Mouse (Mus musculus): ENCODE results near the gene Zbtb8os. TPM values are rescaled to one million over a fixed set of nuclear protein-coding genes. Genes with fewer than 3 reads are reported as not detected.

The Zbtb8os gene
- total RNA-seq, 2 experiments from 2014 or later = 21.9 to 22.1 TPM

DNA sequence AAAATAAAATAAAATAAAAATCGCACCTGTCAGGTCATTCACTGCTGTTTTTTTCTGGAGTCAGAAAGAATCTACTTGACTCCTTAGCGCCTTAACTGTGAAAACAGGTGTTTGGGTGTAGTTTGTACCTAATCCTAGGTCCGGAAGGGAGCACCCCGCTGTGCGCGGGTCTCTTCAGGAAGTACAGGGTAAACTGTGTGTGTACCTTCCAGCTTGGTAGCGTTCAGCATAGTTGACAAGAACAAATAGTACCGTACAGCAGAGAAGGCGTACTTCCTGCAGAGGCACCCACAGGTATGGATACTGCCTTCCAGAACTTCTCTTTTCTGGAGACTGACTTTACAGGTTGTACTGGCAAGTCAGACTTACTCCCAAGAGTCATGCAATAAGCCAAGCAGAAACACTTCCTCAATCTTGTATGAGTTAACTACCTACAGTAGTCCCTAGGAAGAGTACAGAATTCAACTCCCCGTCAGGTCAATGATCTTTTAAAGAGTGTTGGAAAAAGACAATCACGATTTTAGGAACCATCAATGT, 38.8 kb downstream of the Zbtb8os start:
- intact Hi-C loops (cut with DNase I) = loop anchor here (2.0 kb wide), 1 partner anchor 25 kb away; no protein-coding TSS in a partner anchor
- no peak for DNase-seq

DNA sequence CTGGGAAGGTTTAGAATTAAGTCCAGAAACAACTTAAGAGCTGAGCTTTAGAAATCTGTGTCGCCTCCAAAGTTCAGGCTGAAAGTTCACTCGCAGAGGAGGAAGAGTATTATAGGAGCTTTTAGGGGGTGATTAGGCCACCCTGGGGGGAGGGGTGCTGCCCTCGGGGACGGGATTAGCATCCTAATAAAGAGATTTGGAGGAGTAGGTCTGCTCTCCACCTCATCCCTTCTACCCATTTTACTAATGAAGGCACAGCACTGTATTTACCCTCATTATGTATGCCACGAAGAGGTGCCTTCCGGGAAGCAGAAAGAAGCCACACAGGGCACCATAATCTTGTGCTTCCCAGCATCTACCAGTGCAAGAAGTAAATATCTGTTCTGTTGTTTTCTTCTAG, 39.5 kb downstream of the Zbtb8os start:
- intact Hi-C loops (cut with DNase I) = loop anchor here (2.0 kb wide), 1 partner anchor 26 kb away; no protein-coding TSS in a partner anchor
- DNase-seq = no peak

DNA sequence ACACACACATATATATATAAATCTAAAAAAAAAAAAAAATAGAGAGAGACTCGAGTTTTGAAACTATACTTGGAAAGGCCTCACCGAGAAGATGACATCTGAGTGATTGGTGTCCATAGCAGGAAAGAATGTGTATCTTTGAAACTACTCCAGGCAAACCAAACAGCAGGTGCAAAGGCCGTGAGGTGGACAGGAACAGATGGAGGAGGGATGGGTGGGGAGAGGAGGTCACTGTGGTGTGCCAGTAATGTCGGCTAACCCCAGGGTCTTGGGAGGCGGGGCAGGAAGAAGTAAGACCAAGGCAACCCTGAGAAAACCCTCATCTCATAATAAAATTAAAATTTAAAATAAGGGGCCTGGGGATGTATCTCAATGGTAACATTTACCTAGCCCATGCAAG, 40.3 kb downstream of the Zbtb8os start:
- DNase-seq = no peak

DNA sequence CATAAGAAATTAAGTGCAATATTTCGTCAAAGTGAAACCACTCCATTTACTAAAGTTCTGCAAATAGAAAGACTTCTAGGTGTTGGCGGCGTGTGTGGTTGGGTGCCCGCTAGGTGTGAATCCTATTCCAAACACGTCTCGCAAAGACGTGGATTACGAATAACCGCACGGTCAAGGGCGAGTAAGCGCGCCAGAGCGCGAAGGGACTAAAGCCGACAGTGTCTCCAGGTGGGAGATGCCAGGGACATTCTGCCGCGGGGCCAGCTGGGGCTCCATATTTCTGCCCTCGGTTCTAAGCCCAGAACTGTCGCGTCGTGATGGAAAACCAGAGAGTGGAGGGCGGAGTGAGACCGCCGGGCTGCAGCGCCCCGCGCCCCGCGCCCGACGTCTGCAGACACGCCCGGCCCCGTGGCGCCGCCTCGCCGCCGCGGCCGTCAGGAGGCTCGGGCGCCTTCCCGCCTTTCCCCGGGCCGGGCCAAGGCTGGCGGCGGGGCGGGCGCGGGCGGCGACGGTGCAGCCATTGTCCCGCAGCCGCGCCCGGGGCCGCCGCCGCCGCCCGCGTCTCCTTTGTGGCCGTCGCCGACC, 41.6 kb downstream of the Zbtb8os start:
- peak; percentile 68 to 70 for DNase-seq
- intact Hi-C loops (cut with DNase I) = no loop called here

More for the DNA sequence above, 40.3 kb downstream of the Zbtb8os start:
- intact Hi-C loops (cut with DNase I) = loop anchor here (2.0 kb wide), 1 partner anchor 27 kb away; no protein-coding TSS in a partner anchor

DNA sequence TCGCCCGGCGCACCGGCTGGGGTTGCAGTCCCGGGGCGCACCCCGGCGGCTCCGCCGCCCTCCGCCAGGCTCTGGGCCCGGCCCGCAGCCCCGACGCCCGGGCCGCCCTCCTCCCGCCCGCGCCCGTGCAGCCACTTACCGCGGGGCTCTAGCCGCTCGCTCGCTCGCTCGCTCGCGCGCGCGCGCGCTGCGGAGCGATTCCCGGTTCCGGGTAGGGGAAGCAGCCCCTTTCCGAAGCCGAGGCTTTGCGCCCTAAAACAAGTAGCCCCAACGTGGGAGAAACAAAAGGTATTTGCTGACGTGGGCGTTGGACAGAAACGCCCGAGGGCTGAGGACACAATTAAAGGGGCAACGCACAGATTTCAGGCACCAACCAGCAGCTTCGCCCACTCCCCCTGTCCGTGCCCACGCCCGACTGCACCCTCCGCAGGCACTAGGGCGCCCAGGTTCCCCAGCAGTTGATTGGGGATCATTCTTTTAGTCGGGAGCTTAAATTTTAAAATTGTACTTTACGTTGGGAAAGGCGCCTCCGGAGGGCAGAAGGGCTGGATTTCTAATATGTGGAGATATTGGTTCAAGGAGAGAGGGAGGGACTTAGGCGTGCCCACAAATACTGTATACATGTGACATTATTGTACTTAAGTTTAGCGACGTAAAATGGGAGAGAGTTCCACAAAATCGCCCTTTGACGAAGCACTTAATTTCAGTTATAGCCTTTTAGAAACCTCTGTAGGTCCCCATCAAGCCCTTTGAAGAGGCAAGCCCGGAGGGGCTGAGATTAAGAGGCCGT, 42.3 kb downstream of the Zbtb8os start, which contains the start of gene Zbtb8a:
TSS of gene Zbtb8a (minus strand) at position 516 of the 790 bp plus-strand sequence.
- DNase-seq = peak; percentile 68 to 71
- intact Hi-C loops (cut with DNase I) = no loop called here

DNA sequence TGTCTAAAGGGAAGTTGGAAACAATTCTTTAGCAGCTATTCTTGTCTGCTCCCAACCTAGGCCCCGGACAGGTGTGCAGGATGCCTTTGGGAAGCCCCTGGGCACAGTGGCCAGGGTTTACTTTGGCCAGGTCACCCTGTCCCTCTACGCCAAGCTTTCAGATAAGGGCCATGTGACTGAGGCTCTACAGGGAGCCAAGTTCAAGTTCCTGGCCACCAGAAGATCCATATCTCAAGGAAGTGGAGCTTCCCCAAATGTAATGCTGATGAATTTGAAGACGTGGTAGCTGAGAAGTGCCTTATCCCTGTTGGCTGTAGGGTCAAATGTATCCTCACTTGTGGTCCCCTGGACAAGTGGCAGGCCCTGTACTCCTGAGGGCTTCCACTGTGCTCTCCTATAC, 44.3 kb downstream of the Zbtb8os start:
- intact Hi-C loops (cut with DNase I) = no loop called here
- DNase-seq = no peak

DNA sequence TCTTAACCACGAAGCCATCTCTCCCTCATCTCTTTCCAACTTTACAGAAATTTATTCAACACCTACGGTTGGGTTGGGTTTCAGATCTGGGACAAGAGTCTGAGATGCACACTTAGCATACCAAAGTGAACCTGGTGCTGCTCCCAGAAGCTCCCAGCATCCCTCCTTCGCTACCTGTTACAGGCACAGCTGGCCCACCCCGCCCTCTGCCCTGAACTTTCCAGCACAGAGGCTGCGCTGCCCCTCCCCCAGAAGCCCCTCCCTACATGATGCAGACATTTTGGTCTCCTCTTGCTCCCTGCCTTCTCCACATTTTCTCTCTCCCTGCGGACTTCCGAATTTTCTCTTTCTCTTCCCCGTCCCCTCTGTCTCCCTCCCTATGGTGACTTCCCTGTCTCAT, 45.7 kb downstream of the Zbtb8os start:
- intact Hi-C loops (cut with DNase I) = no loop called here

DNA sequence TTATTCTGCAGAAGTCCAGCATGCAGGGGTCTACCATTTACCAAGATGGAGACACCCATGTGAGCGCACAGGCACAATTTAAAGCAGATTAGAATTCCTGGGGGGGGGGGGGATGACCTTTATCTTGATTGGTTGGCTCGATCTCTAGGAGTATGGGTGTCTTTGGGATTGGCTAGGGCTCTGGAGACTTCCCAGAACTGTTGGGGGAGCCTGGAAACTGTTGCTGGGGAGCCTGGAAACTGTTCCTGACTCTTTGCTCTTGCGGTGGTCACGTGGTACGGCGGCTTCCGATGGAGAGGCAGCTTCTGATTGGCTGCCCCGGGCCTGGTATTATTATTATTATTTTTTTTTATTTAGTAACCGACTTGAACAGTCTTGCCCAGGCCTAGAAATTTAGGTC, 46.5 kb downstream of the Zbtb8os start:
- intact Hi-C loops (cut with DNase I) = no loop called here
- no peak for DNase-seq

More for the DNA sequence above, 45.7 kb downstream of the Zbtb8os start:
- no peak for DNase-seq

DNA sequence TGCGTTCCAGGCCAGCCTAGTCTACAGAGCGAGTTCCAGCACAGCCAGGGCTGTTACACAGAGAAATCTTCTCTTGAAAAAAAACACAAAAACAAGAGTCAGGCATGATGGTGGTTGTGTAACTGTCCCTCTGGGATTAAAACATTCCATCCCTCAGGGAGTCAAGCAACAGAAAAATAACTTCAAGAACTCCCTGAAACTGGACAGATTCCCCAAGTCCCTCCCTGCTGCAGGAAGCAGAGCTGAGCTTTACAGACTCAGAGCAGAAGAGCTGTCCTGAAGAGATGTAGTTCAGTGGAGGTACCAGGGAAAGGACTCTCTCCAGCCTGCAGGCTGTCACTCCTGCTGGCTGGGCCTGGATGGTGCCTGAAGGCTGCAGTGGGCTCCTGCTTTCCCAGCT, 47.0 kb downstream of the Zbtb8os start:
- DNase-seq = peak; percentile 31 to 36
- intact Hi-C loops (cut with DNase I) = no loop called here

DNA sequence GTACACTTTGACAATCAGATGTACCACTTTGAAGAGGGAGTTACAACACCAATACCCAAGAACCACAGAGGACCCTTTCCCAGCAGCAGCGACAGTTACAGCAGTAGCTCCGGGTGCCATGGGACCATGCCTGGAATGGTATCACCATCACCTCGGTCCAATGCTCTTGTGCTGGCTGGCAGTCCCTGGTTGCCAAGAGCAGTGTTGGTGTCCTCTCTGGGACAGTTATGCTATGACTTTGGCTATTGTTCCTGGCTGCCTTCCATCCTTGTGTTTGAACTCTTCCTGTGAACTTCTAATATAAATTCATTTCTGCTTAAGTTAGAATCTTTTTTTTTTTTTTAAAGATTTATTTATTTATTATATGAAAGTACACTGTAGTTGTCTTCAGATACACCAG, 48.1 kb downstream of the Zbtb8os start:
- no peak for DNase-seq
- intact Hi-C loops (cut with DNase I) = no loop called here

DNA sequence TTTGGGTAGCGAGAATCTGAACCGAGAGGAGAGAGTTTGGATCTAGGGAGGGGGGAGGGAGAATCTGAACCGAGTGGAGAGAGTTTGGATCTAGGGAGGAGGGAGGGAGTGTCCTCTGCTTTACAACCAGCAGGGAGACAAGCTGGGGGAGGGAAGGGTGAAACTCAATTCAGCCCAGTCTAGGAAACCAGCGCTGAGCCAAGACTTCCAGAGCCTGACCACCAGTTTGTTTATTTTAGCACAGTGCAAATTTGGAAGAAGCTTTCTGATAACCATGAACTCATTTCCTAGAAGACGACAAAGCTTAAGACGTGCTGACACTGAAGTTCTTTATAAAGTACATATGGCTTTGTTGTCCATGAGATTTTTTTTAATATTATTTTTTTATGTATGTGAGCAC, 48.9 kb downstream of the Zbtb8os start:
- intact Hi-C loops (cut with DNase I) = no loop called here
- DNase-seq = peak; percentile 56 to 63

DNA sequence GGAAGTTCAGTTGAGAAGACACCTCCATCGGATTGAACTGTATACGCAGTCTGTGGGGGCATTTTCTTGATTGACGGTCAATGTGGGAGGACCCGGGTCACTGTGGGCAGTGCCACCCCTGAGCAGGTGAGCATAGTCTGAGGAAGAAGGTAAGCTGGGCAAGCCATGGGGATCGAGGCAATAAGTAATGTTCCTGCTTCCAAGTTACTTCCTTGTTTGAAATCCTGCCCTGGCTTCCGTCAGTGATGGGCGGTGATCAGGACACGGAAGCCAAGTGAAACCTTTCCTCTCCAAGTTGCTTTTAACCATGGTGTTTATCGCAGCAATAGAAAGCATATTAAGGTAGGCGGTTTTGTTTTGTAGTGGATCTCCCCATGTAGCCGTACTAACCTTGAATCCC, 50.2 kb downstream of the Zbtb8os start:
- no peak for DNase-seq
- intact Hi-C loops (cut with DNase I) = no loop called here

DNA sequence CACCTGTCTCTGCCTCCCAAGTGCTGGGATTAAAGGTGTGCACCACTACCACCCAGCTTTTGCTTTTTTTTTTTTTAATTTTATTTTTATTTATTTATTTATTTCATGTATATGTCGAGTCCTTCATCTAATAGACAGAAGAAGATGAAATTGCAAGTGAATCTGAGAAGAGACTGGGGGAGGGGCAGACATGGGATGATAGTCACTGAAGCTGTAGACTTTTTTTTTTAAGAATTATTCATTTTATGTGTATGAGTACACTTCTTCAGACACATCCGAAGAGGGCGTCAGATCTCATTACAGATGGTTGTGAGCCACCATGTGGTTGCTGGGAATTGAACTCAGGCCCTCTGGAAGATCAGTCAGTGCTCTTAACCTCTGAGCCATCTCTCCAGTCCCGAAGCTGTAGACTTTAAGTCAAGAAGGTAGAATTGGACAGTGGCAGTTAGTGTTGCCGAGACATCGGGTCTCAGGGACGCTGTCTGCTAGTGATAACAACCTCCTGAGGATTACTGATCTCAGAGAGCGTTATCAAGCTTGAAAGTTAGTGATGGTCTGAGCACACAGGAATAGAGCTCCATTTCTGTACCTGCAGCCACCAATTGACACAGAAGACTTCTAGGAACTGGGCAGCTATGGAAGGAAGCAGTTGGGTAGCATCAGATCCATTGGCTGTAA, 50.9 kb downstream of the Zbtb8os start:
- intact Hi-C loops (cut with DNase I) = no loop called here
- no peak for DNase-seq

DNA sequence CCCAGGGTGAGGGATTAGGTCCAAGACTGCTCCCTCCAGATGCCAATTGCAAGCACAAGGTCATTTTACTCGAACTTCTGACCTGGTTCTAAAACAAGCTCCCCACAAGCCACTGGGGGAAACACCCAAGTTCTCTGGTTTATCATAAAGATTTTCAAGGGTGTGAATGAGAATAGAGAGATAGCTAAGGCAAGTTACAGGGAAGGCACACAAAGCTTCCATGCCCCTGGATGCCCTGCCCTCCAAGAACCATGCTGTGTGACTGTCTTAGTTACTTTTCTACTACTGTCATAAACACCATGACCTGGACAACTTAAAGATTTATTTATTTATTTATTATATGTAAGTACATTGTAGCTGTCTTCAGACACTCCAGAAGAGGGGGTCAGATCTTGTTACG, 51.5 kb downstream of the Zbtb8os start:
- intact Hi-C loops (cut with DNase I) = no loop called here
- no peak for DNase-seq

DNA sequence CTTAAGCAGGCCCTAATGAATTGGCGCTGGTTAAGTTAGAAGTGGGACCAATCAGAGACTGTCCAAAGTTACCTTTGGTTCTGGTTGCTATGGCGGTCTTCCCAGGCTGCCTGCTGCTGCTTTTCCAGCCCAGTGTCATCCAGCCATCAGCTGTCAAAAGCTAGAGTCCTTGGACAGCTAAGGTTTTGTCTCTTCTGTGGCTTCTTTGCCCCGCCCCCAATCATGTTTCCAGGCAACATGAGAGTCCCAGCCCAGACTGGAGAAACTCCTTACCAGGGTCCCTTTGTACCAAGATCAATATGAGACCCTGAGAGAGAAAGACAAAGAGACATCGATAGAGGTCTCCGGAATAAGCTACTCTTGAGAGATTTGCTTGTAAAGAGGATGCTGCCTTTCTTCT, 52.9 kb downstream of the Zbtb8os start:
- intact Hi-C loops (cut with DNase I) = no loop called here
- DNase-seq = no peak

DNA sequence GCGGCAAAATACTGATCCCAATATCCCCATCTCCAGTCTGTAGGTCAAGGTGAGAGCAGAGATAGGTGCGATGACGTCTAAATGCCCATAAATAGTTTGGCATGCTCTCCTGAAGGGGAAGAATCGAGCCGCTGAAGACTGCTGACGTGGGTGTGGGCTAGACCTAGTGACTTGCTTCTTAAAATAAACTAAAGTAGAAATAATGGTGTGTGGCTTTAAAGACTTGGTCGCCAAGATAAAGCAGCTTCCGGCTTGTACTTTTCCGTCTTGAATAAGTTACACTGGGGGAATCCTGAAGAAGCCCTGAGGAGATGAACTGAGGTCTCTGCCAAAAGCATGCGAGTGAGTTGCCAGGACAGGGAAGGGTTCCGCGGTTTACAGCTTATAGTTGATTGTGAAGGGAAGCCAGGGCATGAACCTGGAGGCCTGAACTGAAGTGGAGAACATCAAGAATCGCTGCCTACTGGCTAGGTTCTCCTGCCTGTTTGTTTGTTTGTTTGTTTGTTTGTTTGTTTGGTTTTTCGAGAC, 54.8 kb downstream of the Zbtb8os start:
- DNase-seq = peak; percentile 14 to 47
- intact Hi-C loops (cut with DNase I) = no loop called here

DNA sequence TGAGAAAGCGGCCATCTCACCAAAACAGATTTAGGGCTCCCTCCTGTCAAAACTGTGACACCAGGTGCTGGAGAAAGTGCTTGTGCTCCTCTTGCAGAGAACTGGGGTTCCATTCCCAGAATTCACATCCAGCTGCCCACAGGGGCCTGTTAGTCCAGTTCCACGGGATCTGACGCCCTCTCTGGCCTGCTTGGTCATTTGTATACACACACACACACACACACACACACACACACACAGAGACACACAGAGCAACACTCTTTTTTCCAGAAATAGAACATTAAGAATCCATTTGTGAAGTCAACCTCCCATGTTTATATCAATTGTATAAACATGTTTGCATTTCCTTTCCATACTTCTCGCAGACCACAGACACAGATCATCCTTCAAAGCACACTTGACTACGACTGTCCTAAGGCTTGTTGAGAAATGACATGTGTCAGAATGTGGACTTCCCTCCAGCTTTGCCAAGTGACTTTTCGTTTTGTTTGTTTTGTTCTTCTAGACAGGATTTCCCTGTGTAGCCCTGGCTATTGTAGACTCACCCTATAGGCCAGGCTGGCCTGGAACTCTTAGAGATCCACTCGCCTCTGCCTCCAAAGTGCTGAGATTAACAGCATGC, 55.6 kb downstream of the Zbtb8os start:
- intact Hi-C loops (cut with DNase I) = no loop called here
- DNase-seq = no peak

DNA sequence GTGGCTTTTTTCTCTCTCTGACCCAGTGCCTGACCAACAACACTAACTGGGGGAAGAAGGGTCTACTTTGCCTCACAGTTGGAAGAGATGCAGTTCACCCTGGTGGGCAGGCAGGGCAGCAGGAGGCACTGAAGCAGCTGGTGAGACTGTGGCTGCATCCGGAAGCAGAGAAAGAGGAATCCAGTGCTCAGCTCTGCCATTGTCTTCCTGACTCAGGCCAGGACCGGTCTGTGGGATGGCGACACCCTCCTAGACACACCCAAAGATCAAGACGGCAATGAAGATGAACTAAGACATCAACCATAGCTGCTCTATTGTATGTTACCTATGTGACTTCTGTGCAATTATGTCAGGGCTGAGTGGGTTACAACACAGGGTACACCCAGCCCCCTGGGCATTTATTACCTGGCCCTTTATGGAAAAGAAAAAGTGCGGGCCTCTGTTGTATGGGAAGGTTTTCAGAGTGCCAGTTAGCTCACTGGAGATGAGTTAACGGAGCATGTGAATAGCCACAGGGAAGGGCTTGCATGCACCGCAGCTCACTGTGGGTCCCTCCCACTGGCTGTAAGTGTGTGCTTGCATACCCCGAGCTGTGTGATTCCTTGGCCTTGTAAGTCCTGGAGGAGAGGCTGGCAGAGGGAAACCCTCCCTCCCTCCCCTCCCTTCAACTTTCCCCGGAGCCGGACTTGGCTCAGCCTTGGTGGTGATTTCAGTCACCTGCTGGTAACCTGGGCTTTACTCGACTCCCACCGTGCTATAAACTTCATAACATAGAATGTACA, 58.8 kb downstream of the Zbtb8os start:
- no peak for DNase-seq
- intact Hi-C loops (cut with DNase I) = no loop called here

DNA sequence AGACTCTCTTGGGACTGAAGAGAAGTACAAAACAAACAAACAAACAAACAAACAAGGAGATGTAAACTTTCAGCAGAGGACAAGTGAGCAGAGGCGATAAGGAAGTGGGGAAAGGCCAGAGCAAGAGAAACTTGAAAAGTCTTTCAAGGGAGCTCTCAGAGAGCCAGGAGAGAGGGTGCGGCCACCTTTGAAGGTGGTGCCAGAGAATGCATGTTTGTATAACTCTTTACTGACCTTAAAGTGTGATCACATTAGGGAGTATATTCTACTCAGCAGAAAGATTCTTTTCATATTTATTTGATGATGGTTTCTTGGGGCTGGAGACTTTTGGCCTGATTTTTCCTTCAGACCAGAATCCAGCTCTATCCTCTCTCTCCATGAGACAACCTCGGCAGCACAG, 61.5 kb downstream of the Zbtb8os start:
- intact Hi-C loops (cut with DNase I) = no loop called here
- DNase-seq = no peak

DNA sequence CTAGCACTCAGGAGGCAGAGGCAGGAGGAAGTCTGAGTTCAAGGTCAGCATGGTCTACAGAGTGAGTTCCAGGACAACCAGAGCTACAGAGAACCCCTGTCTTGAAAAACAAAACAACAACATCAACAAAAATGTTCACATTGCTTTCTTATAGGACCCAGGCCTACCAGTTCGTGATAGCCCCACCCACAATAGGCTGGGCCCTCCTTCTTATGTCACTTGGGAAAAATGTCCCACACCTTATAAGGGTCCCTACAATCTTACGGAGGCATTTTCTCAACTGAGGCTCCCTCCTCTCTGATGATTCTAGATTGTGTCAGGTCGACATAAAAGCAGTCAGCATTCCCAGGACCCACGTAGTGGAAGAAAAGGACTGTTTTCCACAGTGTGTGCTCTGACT, 64.3 kb downstream of the Zbtb8os start:
- intact Hi-C loops (cut with DNase I) = no loop called here
- no peak for DNase-seq
